Mouse (Mus musculus): Measurements from ENCODE around the gene Mapk12.

DNA sequence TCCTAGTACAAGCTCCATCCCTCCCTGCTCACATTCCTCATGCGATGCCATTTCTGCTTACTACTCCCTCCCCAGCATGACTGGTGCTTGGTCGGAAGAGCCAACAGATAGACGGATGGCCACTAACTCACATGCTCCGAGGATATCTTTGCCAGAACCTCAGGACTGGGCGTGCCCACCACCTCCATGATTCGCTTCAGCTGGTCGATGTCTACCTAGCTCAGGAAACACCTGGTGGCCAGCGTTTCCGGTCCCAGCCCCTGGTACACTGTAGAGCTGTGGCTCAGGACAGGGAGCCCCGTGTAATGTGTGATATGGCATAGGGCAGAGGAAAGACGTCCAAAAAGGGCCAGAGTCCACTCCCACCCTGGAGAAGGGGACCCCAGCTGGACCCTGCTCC, 4.5 kb upstream of the Mapk12 start:
- TF ChIP-seq CTCF (IDR thresholded peaks at IDR 0.05; ENCODE audit: low read depth): no peak
- no peak for TF ChIP-seq EP300 (IDR thresholded peaks at IDR 0.05; ENCODE audit: low read depth)

All from heart, postnatal 0 days (tissue).